7 mouse cellular contexts compared by ENCODE assay signal in the genomic region with DNA sequence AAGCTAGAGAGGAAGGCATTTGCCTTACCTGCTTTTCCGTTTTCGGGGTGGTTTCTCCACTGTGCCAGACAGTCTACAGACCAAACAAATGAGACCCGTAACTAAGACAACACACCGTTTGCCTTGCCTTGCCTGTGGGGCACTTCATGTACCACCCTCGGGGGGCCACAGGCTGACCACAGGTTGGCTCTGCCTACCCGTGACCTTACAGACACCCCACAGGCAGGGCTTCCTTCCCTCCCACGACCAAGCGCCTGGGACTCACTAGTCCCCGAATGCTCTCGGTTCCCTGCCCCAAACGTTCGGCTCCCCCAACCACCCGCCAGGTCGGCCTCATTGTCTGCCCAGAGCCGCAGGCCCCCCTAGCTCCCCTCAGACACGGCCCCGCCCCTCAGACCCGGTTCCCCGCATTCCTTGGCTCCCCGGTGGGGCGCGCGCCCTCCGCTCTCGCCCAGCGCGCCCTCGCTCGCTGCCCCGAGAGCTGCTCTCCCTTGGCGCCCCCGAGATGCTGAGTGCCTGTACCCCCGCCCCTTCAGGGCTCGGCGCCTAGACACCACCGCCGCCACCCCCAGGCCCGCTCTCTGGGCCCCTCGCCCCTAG. TPM values are rescaled to one million over a fixed set of nuclear protein-coding genes. Genes with fewer than 3 reads are reported as not detected.
DNase-seq lines count a peak whose midpoint lies in the region; ATAC-seq and TF ChIP-seq lines count a peak whose summit lies in the region.

No protein-coding gene starts in this region.

- peak; percentile 90 for ATAC-seq in forebrain, embryonic 15.5 days (replicated peaks)
- peak; percentile 75 for ATAC-seq in limb, embryonic 14.5 days (ENCODE audit: low FRiP score, low read depth)
- peak; percentile 92 for ATAC-seq in midbrain, embryonic 15.5 days (replicated peaks)

- H3K4me3 ChIP-seq in lung, adult 2 months (replicated peaks; ENCODE audit: extremely low read depth, low read depth, low read length): peak overlapping the region; percentile 76
- H3K4me3 ChIP-seq in forebrain, embryonic 15.5 days: peak overlapping the region; percentile 77
- H3K4me3 ChIP-seq in limb, embryonic 14.5 days (replicated peaks; ENCODE audit: low read length): peak overlapping the region; percentile 68
- H3K4me3 ChIP-seq in midbrain, embryonic 15.5 days: peak overlapping the region; percentile 86

- peak overlapping the region; percentile 98 for H3K27ac ChIP-seq in forebrain, embryonic 15.5 days (replicated peaks)
- H3K27ac ChIP-seq in limb, embryonic 14.5 days (replicated peaks; ENCODE audit: low read depth, low read length): peak overlapping the region; percentile 95
- H3K27ac ChIP-seq in midbrain, embryonic 15.5 days: peak overlapping the region; percentile 98

- TF ChIP-seq CTCF in lung, adult 2 months (IDR thresholded peaks at IDR 0.05; ENCODE audit: insufficient read depth, low read length): no peak

- WGBS in lung, adult 2 months: under 1% methylated on average over 34 of the region's 39 CpGs
- WGBS in forebrain, embryonic 15.5 days: 0% methylated on average over 39 of the region's 39 CpGs
- under 1% methylated on average over 33 of the region's 39 CpGs for WGBS in limb, embryonic 14.5 days
- WGBS in midbrain, embryonic 15.5 days: under 1% methylated on average over 37 of the region's 39 CpGs

- H3K9me3 ChIP-seq in forebrain, embryonic 15.5 days: no peaks in the 10 kb centered on the region
- no peaks in the 10 kb centered on the region for H3K9me3 ChIP-seq in limb, embryonic 14.5 days (ENCODE audit: control insufficient read depth, low read length)
- no peaks in the 10 kb centered on the region for H3K9me3 ChIP-seq in midbrain, embryonic 15.5 days

- TF ChIP-seq POLR2A in lung, adult 2 months (IDR thresholded peaks at IDR 0.05; ENCODE audit: borderline replicate concordance, extremely low read depth, low read depth, low read length): no peak
- no peak for TF ChIP-seq POLR2A in limb, embryonic 14.5 days (IDR thresholded peaks at IDR 0.05; ENCODE audit: borderline replicate concordance, extremely low read depth, insufficient read depth, insufficient read length)

- no peak for DNase-seq in lung, adult 2 months
- DNase-seq in lung, postnatal 4 days: no peak
- DNase-seq in c-Kit-negative CD71-positive TER-119-positive erythroid progenitor cells, embryonic 14.5 days (ENCODE audit: low read depth, low spot score): peak; percentile 25
- DNase-seq in limb, embryonic 14.5 days (ENCODE audit: low spot score): peak; percentile 41
- no peak for DNase-seq in ovary, postnatal 36 days (ENCODE audit: low spot score)

- H3K9ac ChIP-seq in forebrain, embryonic 15.5 days (replicated peaks): peak overlapping the region; percentile 94
- H3K9ac ChIP-seq in limb, embryonic 14.5 days (ENCODE audit: low read depth, low read length, severe bottlenecking): peak overlapping the region; percentile 91
- peak overlapping the region; percentile 96 for H3K9ac ChIP-seq in midbrain, embryonic 15.5 days

- H3K36me3 ChIP-seq in forebrain, embryonic 15.5 days: peaks cover 5% of the 10 kb centered on the region; the same call in 1 of the 2 replicates
- 0 out of 2 replicates have a peak, but pooled peaks cover 8% of the 10 kb centered on the region for H3K36me3 ChIP-seq in limb, embryonic 14.5 days (ENCODE audit: control insufficient read depth, insufficient read depth, low read length)
- peaks cover 4% of the 10 kb centered on the region; the same call in 1 of the 2 replicates for H3K36me3 ChIP-seq in midbrain, embryonic 15.5 days (replicated peaks)

- peak overlapping the region; percentile 66 for H3K4me2 ChIP-seq in forebrain, embryonic 15.5 days (replicated peaks)
- peak overlapping the region; percentile 79 for H3K4me2 ChIP-seq in limb, embryonic 14.5 days (replicated peaks; ENCODE audit: low read depth, low read length, severe bottlenecking)
- peak overlapping the region; percentile 68 for H3K4me2 ChIP-seq in midbrain, embryonic 15.5 days

- no peaks in the 10 kb centered on the region for H3K27me3 ChIP-seq in forebrain, embryonic 15.5 days
- H3K27me3 ChIP-seq in limb, embryonic 14.5 days (ENCODE audit: control insufficient read depth, insufficient read depth, low read length): no peaks in the 10 kb centered on the region
- no peaks in the 10 kb centered on the region for H3K27me3 ChIP-seq in midbrain, embryonic 15.5 days (replicated peaks)

- peaks cover 4% of the 10 kb centered on the region for H3K4me1 ChIP-seq in lung, adult 2 months (ENCODE audit: control insufficient read depth, insufficient read depth, low read length)
- peaks cover 24% of the 10 kb centered on the region for H3K4me1 ChIP-seq in forebrain, embryonic 15.5 days
- peaks cover 8% of the 10 kb centered on the region; the same call in 1 of the 2 replicates for H3K4me1 ChIP-seq in limb, embryonic 14.5 days (ENCODE audit: control insufficient read depth, insufficient read depth, low read length)
- H3K4me1 ChIP-seq in midbrain, embryonic 15.5 days: peaks cover 23% of the 10 kb centered on the region

RNA-seq across cellular contexts. Expression of a gene that starts 0.5 kb away (rescaled TPM):
- polyA plus RNA-seq in lung, adult 2 months (2012; rRNA removed): 0.61 and 2.4 TPM in 2 replicates
- polyA plus RNA-seq in forebrain, embryonic 15.5 days (2015; fragmentation: Nextera tagmentation; extraction: Ambion mirVana): 17.5 and 19.6 TPM in 2 replicates
- polyA plus RNA-seq in limb, embryonic 14.5 days (2012; rRNA removed): 14.7 and 15.3 TPM in 2 replicates
- 12.1 and 13.4 TPM in 2 replicates for polyA plus RNA-seq in limb, embryonic 14.5 days (2014; fragmentation: Nextera tagmentation; extraction: Ambion mirVana)
- polyA plus RNA-seq in midbrain, embryonic 15.5 days (2015; fragmentation: Nextera tagmentation; extraction: Ambion mirVana): 18.6 and 21.2 TPM in 2 replicates

RNA-seq across cellular contexts. Expression of a gene that starts 36.2 kb away (rescaled TPM):
- 17.3 and 24.1 TPM in 2 replicates for polyA plus RNA-seq in lung, adult 2 months (2012; rRNA removed)
- 74.9 and 75.7 TPM in 2 replicates for polyA plus RNA-seq in forebrain, embryonic 15.5 days (2015; fragmentation: Nextera tagmentation; extraction: Ambion mirVana)
- 50.3 and 50.4 TPM in 2 replicates for polyA plus RNA-seq in limb, embryonic 14.5 days (2012; rRNA removed)
- polyA plus RNA-seq in limb, embryonic 14.5 days (2014; fragmentation: Nextera tagmentation; extraction: Ambion mirVana): 74.4 and 80.4 TPM in 2 replicates
- polyA plus RNA-seq in midbrain, embryonic 15.5 days (2015; fragmentation: Nextera tagmentation; extraction: Ambion mirVana): 66.1 and 68.8 TPM in 2 replicates

Comparison
In these comparisons a context has a peak if more than half of its experiments do, and no peak if none do; other contexts are left out.
1. DNase-seq: peak in c-Kit-negative CD71-positive TER-119-positive erythroid progenitor cells, embryonic 14.5 days (single experiment) and limb, embryonic 14.5 days (single experiment); none in lung, adult 2 months (single experiment), lung, postnatal 4 days (0 of 2) and ovary, postnatal 36 days (single experiment).
2. Peak in every context shown above with its lines, with median percentiles within 50 percentile points of each other: H3K4me3 ChIP-seq, ATAC-seq, H3K27ac ChIP-seq, H3K4me2 ChIP-seq and H3K9ac ChIP-seq.